Mouse (Mus musculus): ENCODE measurements at regions not wholly inside any gene's neighbourhood (a gene's known extent, or its start where the extent isn't known, plus 50 kb on each side); places are given as distances from the start of the nearest gene placed in this dataset.

GRCm38 (mm10) chr9:67130730-67131440 lies 81.7 kb upstream of the Tpm1 start:
- TF ChIP-seq USF1 (IDR thresholded peaks at IDR 0.05; ENCODE audit: low read depth) (no peak), REST (IDR thresholded peaks at IDR 0.05; ENCODE audit: insufficient read depth, insufficient read length) (no peak), E2F4 (IDR thresholded peaks at IDR 0.05; ENCODE audit: insufficient read depth) (no peak), POLR2A (IDR thresholded peaks at IDR 0.05; ENCODE audit: insufficient read length, low read depth) (no peak), POLR2AphosphoS2 (IDR thresholded peaks at IDR 0.05; ENCODE audit: insufficient read length, low read depth) (no peak), TCF12 (IDR thresholded peaks at IDR 0.05; ENCODE audit: insufficient read depth, poor library complexity, severe bottlenecking) (no peak), MYOD1 (IDR thresholded peaks at IDR 0.05; ENCODE audit: control insufficient read depth in 1 of 3, insufficient read length in 2 of 3, low read depth in 2 of 3) (peak in 1 of 3 experiments; percentile 3), SRF (IDR thresholded peaks at IDR 0.05; ENCODE audit: control insufficient read depth, insufficient read length, low read depth) (no peak), MAX (IDR thresholded peaks at IDR 0.05; ENCODE audit: low read depth) (no peak), CEBPB (IDR thresholded peaks at IDR 0.05; ENCODE audit: insufficient read depth, poor library complexity, severe bottlenecking) (no peak), MYOG (IDR thresholded peaks at IDR 0.05; ENCODE audit: control insufficient read depth in 1 of 3, insufficient read depth in 1 of 3, insufficient read length in 2 of 3, low read depth in 2 of 3) (no peak), TCF3 (IDR thresholded peaks at IDR 0.05; ENCODE audit: insufficient read length, low read depth) (no peak)
